Mouse (Mus musculus) cerebellum, adult 11-12 months (tissue): Measurements from ENCODE around the gene Olfr1386.
"Not testable (repeated sequence)": the region's sequence is repeated elsewhere in the genome, so short reads cannot be mapped to it uniquely, and the experiment has no call there.

Experiments used
- DNase-seq: peaks from one replicate; pipeline ENCODE4 v3.0.0; 2022

Gene Olfr1386

DNA sequence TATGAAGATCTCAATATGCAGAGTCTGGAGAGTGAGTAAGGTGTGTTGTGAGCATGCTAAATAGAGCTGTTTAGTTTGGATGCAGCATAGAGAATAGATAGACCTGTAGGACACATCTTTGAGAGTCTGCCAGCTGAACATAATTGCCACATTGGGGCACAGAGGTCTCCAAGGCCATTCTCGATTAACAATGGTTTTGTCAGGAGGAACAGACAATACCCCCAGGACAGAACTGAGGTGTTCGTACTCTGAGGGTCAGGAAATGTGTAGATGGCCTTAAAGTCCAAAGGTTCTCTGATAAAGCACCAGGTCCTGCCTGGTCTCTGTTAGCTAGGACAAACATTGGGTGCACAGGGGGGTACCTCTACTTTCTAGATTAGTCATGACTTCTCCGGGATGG, at the start of gene Olfr1386:
TSS of gene Olfr1386 (plus strand) at position 301 of the 400 bp plus-strand sequence.
- DNase-seq, result not testable (repeated sequence)

DNA sequence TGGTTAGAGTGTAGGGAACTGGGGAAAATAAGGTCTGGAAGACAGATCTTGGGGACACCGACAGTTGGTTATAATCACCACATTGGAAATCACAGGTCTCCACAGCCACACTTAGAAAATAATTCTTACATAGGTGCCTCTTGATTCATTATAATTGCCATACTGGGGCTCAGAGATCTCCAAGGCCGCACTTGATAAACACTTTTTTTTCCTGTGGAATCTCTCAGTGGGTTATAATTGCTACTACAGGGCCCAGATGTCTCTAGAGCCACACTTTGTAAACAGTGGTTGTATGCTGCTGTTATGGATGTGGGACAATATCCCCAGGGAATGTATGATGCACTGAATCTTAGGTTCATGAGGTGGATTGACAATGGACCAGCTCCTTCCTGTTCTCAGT, 42.1 kb upstream of the Olfr1386 start, which contains the start of gene Olfr1389:
TSS of gene Olfr1389 (plus strand) at position 301 of the 400 bp plus-strand sequence.
- DNase-seq, result no peak

GRCm38 (mm10) chr11:49425257-49425927, 39.5 kb upstream of the Olfr1386 start:
- DNase-seq, result no peak

DNA sequence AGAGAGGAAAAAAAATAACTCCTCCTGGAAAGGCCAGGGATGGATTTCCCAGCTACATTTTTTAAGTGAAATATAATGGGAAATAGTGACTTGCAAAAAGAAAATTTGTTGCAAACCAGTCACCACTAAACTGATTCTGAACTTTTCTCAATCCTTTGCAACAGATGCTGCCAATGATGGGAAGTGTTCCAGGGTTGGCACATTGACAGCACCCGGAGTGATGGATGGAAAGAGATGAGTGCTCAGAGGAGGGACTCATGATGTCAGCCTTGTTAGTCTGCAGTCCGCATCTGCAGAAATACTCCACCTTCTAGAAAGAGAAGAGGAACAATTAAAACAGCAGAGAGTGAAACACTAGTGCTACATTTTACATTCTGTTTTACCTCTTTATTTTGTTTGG, 35.2 kb upstream of the Olfr1386 start:
- DNase-seq, result no peak

- DNase-seq, result no peak
These were observed 28.4 kb upstream of the Olfr1386 start, which contains the start of gene Olfr1388 for GRCm38 (mm10) chr11:49436411-49436810. Gene Olfr1388 (plus strand): TSS chr11:49436624.

- DNase-seq, result no peak
These were observed 9.8 kb upstream of the Olfr1386 start, which contains the start of gene Olfr1387 for GRCm38 (mm10) chr11:49455043-49455442. Gene Olfr1387 (plus strand): TSS chr11:49455343.

DNA sequence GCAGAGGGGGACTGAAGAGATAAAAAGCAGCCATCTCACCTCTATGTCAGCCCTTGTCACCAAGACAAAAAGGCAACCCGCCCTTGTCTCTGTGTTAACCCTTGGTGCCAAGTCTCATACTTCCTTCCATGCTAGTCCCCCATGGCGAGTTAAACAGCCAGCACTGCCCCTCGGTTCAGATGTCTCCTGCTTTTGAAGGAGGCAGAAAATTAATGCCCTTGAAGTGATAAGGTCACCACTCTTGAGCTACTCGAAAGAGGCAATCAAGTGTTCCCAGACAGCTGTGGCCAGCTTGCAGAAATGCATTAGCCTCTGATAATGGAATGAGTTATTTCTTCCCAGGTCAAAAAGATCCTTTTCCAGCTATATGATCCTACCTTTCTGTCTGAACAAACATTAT, 21.1 kb downstream of the Olfr1386 start:
- no peak for DNase-seq

DNA sequence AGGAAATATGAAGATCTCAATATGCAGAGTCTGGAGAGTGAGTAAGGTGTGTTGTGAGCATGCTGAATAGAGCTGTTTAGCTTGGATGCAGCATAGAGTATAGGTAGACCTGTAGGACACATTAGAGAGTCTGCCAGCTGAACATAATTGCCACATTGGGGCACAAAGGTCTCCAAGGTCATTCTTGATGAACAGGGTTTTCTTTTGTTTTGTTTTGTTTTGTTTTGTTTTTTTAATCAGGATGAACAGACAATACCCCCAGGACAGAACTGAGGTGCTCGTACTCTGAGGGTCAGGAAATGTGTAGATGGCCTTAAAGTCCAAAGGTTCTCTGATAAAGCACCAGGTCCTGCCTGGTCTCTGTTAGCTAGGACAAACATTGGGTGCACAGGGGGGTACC, 23.9 kb downstream of the Olfr1386 start, which contains the start of gene Olfr1385:
TSS of gene Olfr1385 (plus strand) at position 301 of the 400 bp plus-strand sequence.
- DNase-seq, result not testable (repeated sequence)

GRCm38 (mm10) chr11:49518086-49518485, 53.2 kb downstream of the Olfr1386 start:
- no peak for DNase-seq

- no peak for DNase-seq
These were observed 54.5 kb downstream of the Olfr1386 start, which contains the start of gene Olfr1383 for GRCm38 (mm10) chr11:49519348-49519747. Gene Olfr1383 (plus strand): TSS chr11:49519648.
